Mouse (Mus musculus) intestine, postnatal 0 days (tissue): ENCODE measurements at regions not wholly inside any gene's neighbourhood (a gene's known extent, or its start where the extent isn't known, plus 50 kb on each side); places are given as distances from the start of the nearest gene placed in this dataset.
A peak's percentile ranks its signal among the peaks of the same experiment; 100 is the strongest.

Experiments used
- ATAC-seq: fragments of 200-750 bp; cut with Nextera tagmentation; 2 replicates; pipeline ENCODE4 v1.8.0; 2017; ENCODE audit warnings: mild to moderate bottlenecking, moderate TSS enrichment, moderate library complexity
- H3K27ac ChIP-seq: fragments of 300-500 bp; sonication (generic); 2 replicates; pipeline ENCODE4 v1.5.1; 2014; ENCODE audit warnings: mild to moderate bottlenecking, low read depth, low read length, moderate library complexity
- H3K27me3 ChIP-seq: fragments of 300-500 bp; sonication (generic); replicated peaks from 2 replicates; pipeline ENCODE4 v1.6.1; 2014; ENCODE audit warnings: low read length, mixed read lengths; ENCODE audit not compliant: control insufficient read depth, insufficient read depth
- H3K36me3 ChIP-seq: fragments of 300-500 bp; sonication (generic); 2 replicates; pipeline ENCODE4 v1.6.1; 2014; ENCODE audit warnings: mild to moderate bottlenecking, moderate library complexity; ENCODE audit not compliant: control insufficient read depth, insufficient read depth
- H3K4me1 ChIP-seq: fragments of 300-500 bp; sonication (generic); replicated peaks from 2 replicates; pipeline ENCODE4 v1.6.1; 2014; ENCODE audit warnings: antibody characterized with exemption, low read length, mixed read lengths; ENCODE audit not compliant: control insufficient read depth, insufficient read depth
- H3K4me2 ChIP-seq: fragments of 300-500 bp; sonication (generic); replicated peaks from 2 replicates; pipeline ENCODE4 v1.6.1; 2014; ENCODE audit warnings: low read depth, mild to moderate bottlenecking, moderate library complexity
- H3K4me3 ChIP-seq: fragments of 300-500 bp; sonication (generic); 2 replicates; pipeline ENCODE4 v1.5.1; 2014; ENCODE audit warnings: low read depth, low read length
- H3K9ac ChIP-seq: fragments of 300-500 bp; sonication (generic); 2 replicates; pipeline ENCODE4 v1.6.1; 2014; ENCODE audit warnings: mild to moderate bottlenecking, low read depth, low read length
- H3K9me3 ChIP-seq: fragments of 300-500 bp; sonication (generic); 2 replicates; pipeline ENCODE4 v1.6.1; 2016; ENCODE audit warnings: mixed run types; ENCODE audit not compliant: control insufficient read depth
- CTCF ChIP-seq: sonication (generic); IDR thresholded peaks from 2 replicates; pipeline ENCODE4 v1.5.1; 2016; ENCODE audit warnings: low read depth, mild to moderate bottlenecking, control low read depth, antibody characterized with exemption, moderate library complexity
- WGBS: fragments of 180-500 bp; shearing (Covaris S2); extraction: QIAGEN DNeasy Blood & Tissue Kit; methylation state at CpG from one replicate; pipeline ENCODE4 v1.1.7; 2014; 5-methylcytosine and 5-hydroxymethylcytosine counted together

GRCm38 (mm10) chr19:56201007-56201682 is 85.8 kb upstream of the Habp2 start:
- Histone ChIP-seq H3K27me3 (no peaks in the 10 kb centered on the region), H3K27ac (no peak overlapping the region), H3K4me2 (no peak overlapping the region), H3K36me3 (no peaks in the 10 kb centered on the region), H3K9ac (no peak overlapping the region), H3K4me3 (no peak overlapping the region), H3K4me1 (no peaks in the 10 kb centered on the region), H3K9me3 (no peaks in the 10 kb centered on the region)
- peak; percentile 74 for TF ChIP-seq CTCF
- ATAC-seq: no peak
- WGBS: 84% methylated on average over 9 of the region's 9 CpGs

DNA sequence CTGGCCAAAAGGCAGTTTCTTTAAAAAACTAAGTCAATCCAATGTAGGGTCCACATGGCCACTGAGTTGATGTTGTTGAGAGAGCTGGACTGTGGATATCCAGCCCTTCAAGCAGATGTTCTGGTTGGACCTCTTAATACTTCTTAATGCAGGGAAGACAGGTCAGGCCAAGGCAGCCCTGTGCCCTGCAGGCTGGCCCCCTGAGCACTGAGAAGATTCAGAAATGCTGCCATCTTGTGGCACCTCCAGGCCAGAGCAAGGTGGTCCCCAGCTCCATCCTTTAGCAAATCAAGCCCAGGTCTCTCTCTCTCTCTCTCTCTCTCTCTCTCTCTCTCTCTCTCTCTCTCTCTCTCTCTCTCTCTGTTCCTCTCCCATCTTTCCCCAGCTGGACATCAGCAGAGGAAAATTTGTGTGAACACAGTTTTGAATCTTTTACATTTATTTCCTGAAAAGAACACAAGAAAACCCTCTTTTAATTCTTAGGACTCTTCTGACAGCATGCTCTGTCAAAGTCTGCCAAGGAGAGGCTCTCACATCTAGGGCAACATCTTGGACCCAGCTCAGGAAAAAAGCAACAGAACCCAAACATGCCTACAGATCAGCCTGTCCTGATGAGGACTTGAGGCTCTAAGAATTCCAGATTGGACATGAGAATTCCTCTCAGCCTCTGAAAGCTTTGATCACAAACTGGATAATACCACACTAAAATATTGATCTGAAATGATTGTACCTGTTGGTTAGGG is 85.0 kb upstream of the Habp2 start:
- no peak for ATAC-seq
- Histone ChIP-seq H3K36me3 (no peaks in the 10 kb centered on the region), H3K9me3 (no peaks in the 10 kb centered on the region), H3K4me2 (no peak overlapping the region), H3K27me3 (no peaks in the 10 kb centered on the region), H3K9ac (no peak overlapping the region), H3K27ac (no peak overlapping the region), H3K4me1 (no peaks in the 10 kb centered on the region), H3K4me3 (no peak overlapping the region)
- peak; percentile 72 for TF ChIP-seq CTCF

- 56% methylated on average over 9 of the region's 9 CpGs for WGBS
- ATAC-seq: no peak
Measured at GRCm38 (mm10) chr19:56202481-56203130, 84.3 kb upstream of the Habp2 start.

GRCm38 (mm10) chr19:56218536-56218935 is 68.4 kb upstream of the Habp2 start:
- no peak for TF ChIP-seq CTCF
- Histone ChIP-seq H3K9me3 (no peaks in the 10 kb centered on the region), H3K27me3 (no peaks in the 10 kb centered on the region), H3K4me1 (no peaks in the 10 kb centered on the region), H3K27ac (no peak overlapping the region), H3K9ac (no peak overlapping the region), H3K36me3 (no peaks in the 10 kb centered on the region), H3K4me3 (no peak overlapping the region), H3K4me2 (no peak overlapping the region)
- WGBS: 74% methylated on average over 6 of the region's 6 CpGs
- no peak for ATAC-seq

More at GRCm38 (mm10) chr19:56202481-56203130, 84.3 kb upstream of the Habp2 start:
- Histone ChIP-seq H3K9ac (no peak overlapping the region), H3K27ac (no peak overlapping the region), H3K9me3 (no peaks in the 10 kb centered on the region), H3K36me3 (no peaks in the 10 kb centered on the region), H3K27me3 (no peaks in the 10 kb centered on the region), H3K4me2 (no peak overlapping the region), H3K4me1 (no peaks in the 10 kb centered on the region), H3K4me3 (no peak overlapping the region)
- no peak for TF ChIP-seq CTCF

GRCm38 (mm10) chr19:56220724-56221407 is 66.1 kb upstream of the Habp2 start:
- H3K9me3 ChIP-seq: no peaks in the 10 kb centered on the region
- no peak overlapping the region for H3K9ac ChIP-seq
- H3K4me3 ChIP-seq: no peak overlapping the region
- no peaks in the 10 kb centered on the region for H3K36me3 ChIP-seq
- H3K4me1 ChIP-seq: no peaks in the 10 kb centered on the region
- no peak for TF ChIP-seq CTCF
- WGBS: 70% methylated on average over 15 of the region's 15 CpGs
- H3K27ac ChIP-seq: no peak overlapping the region
- no peak overlapping the region for H3K4me2 ChIP-seq
- no peaks in the 10 kb centered on the region for H3K27me3 ChIP-seq
- no peak for ATAC-seq

GRCm38 (mm10) chr19:56222496-56222895 is 64.4 kb upstream of the Habp2 start:
- no peaks in the 10 kb centered on the region for H3K9me3 ChIP-seq
- no peak overlapping the region for H3K9ac ChIP-seq
- H3K36me3 ChIP-seq: no peaks in the 10 kb centered on the region
- TF ChIP-seq CTCF: no peak
- no peak for ATAC-seq
- no peaks in the 10 kb centered on the region for H3K27me3 ChIP-seq
- no peak overlapping the region for H3K4me3 ChIP-seq
- H3K27ac ChIP-seq: no peak overlapping the region
- WGBS: 71% methylated on average over 4 of the region's 4 CpGs
- no peaks in the 10 kb centered on the region for H3K4me1 ChIP-seq
- H3K4me2 ChIP-seq: no peak overlapping the region
